Mouse (Mus musculus): ENCODE data around the gene Kdelc1.

The Kdelc1 gene

GRCm38 (mm10) chr1:44118239-44119054 is at the start of gene Kdelc1, which contains the start of gene Bivm:
Kdelc1 (minus strand) TSS chr1:44118808.
Bivm (plus strand) TSS chr1:44118957.
- DNase-seq (ENCODE audit: low read depth, low spot score): peak; percentile 83

- no peak for DNase-seq (ENCODE audit: low read depth, low spot score)
Measured at GRCm38 (mm10) chr1:44167859-44168383, 49.3 kb upstream of the Kdelc1 start.

GRCm38 (mm10) chr1:44162389-44162788 is 43.8 kb upstream of the Kdelc1 start:
- peak; percentile 72 for DNase-seq (ENCODE audit: low read depth, low spot score)

- DNase-seq (ENCODE audit: low read depth, low spot score): peak; percentile 73
Measured at GRCm38 (mm10) chr1:44161818-44162217, 43.2 kb upstream of the Kdelc1 start.

- no peak for DNase-seq (ENCODE audit: low read depth, low spot score)
Measured at GRCm38 (mm10) chr1:44158317-44158716, 39.7 kb upstream of the Kdelc1 start.

GRCm38 (mm10) chr1:44155287-44155686 is 36.7 kb upstream of the Kdelc1 start:
- DNase-seq (ENCODE audit: low read depth, low spot score): peak; percentile 60

GRCm38 (mm10) chr1:44148706-44149105 is 30.1 kb upstream of the Kdelc1 start:
- DNase-seq (ENCODE audit: low read depth, low spot score): peak; percentile 59

GRCm38 (mm10) chr1:44147563-44148381 is 29.2 kb upstream of the Kdelc1 start, which contains the start of gene Ercc5:
Ercc5 (plus strand) TSS chr1:44147744.
- peak; percentile 93 for DNase-seq (ENCODE audit: low read depth, low spot score)

- no peak for DNase-seq (ENCODE audit: low read depth, low spot score)
Measured at GRCm38 (mm10) chr1:44142747-44143146, 24.1 kb upstream of the Kdelc1 start.

GRCm38 (mm10) chr1:44140232-44140631 is 21.6 kb upstream of the Kdelc1 start:
- no peak for DNase-seq (ENCODE audit: low read depth, low spot score)

GRCm38 (mm10) chr1:44129929-44130581 is 11.4 kb upstream of the Kdelc1 start:
- DNase-seq (ENCODE audit: low read depth, low spot score): no peak

- DNase-seq (ENCODE audit: low read depth, low spot score): no peak
Measured at GRCm38 (mm10) chr1:44125590-44125989, 7.0 kb upstream of the Kdelc1 start.

- DNase-seq (ENCODE audit: low read depth, low spot score): no peak
Measured at GRCm38 (mm10) chr1:44122256-44122655, 3.6 kb upstream of the Kdelc1 start.

- DNase-seq (ENCODE audit: low read depth, low spot score): no peak
Measured at GRCm38 (mm10) chr1:44120074-44120406, 1.4 kb upstream of the Kdelc1 start.

GRCm38 (mm10) chr1:44119201-44120073 is 829 bp upstream of the Kdelc1 start:
- peak; percentile 65 for DNase-seq (ENCODE audit: low read depth, low spot score)

GRCm38 (mm10) chr1:44117571-44117970 is 1.0 kb downstream of the Kdelc1 start:
- DNase-seq (ENCODE audit: low read depth, low spot score): peak; percentile 26

GRCm38 (mm10) chr1:44102939-44103338 is 15.7 kb downstream of the Kdelc1 start:
- DNase-seq (ENCODE audit: low read depth, low spot score): peak; percentile 50

GRCm38 (mm10) chr1:44102259-44102717 is 16.3 kb downstream of the Kdelc1 start, which contains the start of gene Tex30:
Tex30 (minus strand) TSS chr1:44102441.
- peak; percentile 97 for DNase-seq (ENCODE audit: low read depth, low spot score)

- peak; percentile 87 for DNase-seq (ENCODE audit: low read depth, low spot score)
Measured at GRCm38 (mm10) chr1:44101448-44102225, 17.0 kb downstream of the Kdelc1 start.

- peak; percentile 75 for DNase-seq (ENCODE audit: low read depth, low spot score)
Measured at GRCm38 (mm10) chr1:44064625-44065024, 54.0 kb downstream of the Kdelc1 start.

Data from A20 (cell line).